Mouse (Mus musculus): ENCODE measurements around the gene S100a10.

GRCm38 (mm10) chr3:93520330-93521193, 34.3 kb upstream of the S100a10 start, which contains the start of gene S100a11:
- TF ChIP-seq POLR2A (IDR thresholded peaks at IDR 0.05; ENCODE audit: insufficient read depth, low read depth, low read length) (peak; percentile 92), CTCF (IDR thresholded peaks at IDR 0.05) (peak; percentile 18; the same call in 1 of the 2 replicates), EP300 (IDR thresholded peaks at IDR 0.05; ENCODE audit: insufficient read depth, low read depth, low read length) (0 out of 2 replicates have a peak, but pooled peaks have one; percentile 8)

Measured in heart, adult 2 months (tissue).